In genomic region chr4:46374869-46375368, GRCm38 (mm10) we compare ENCODE assay signal across 8 mouse cellular contexts. TPM values are rescaled to one million over a fixed set of nuclear protein-coding genes. Genes with fewer than 3 reads are reported as not detected.
A peak's percentile ranks its signal among the peaks of the same experiment; 100 is the strongest.
DNase-seq lines count a peak whose midpoint lies in the region; ATAC-seq and TF ChIP-seq lines count a peak whose summit lies in the region.

No protein-coding gene starts in this region.

- H3K27me3 ChIP-seq in erythroblast, embryonic 14.5 days (ENCODE audit: control insufficient read depth), result peaks cover 30% of the 10 kb centered on the region
- H3K27me3 ChIP-seq in heart, embryonic 13.5 days (replicated peaks), result no peaks in the 10 kb centered on the region
- H3K27me3 ChIP-seq in kidney, postnatal 0 days (ENCODE audit: insufficient read depth, low read length), result no peaks in the 10 kb centered on the region
- H3K27me3 ChIP-seq in liver, adult 2 months (ENCODE audit: control insufficient read depth, insufficient read depth, low read length), result no peaks in the 10 kb centered on the region
- no peaks in the 10 kb centered on the region for H3K27me3 ChIP-seq in splenic B cell, adult 2 months (ENCODE audit: control insufficient read depth, insufficient read depth, low read length, poor library complexity, severe bottlenecking)

- peak overlapping the region; percentile 80 for H3K4me2 ChIP-seq in heart, embryonic 13.5 days
- peak overlapping the region; percentile 53 for H3K4me2 ChIP-seq in kidney, postnatal 0 days (ENCODE audit: low read length)

- no peak overlapping the region for H3K27ac ChIP-seq in heart, embryonic 13.5 days (replicated peaks)
- H3K27ac ChIP-seq in kidney, postnatal 0 days, result no peak overlapping the region
- H3K27ac ChIP-seq in liver, adult 2 months (replicated peaks; ENCODE audit: insufficient read depth, low read depth, low read length), result no peak overlapping the region

- no peaks in the 10 kb centered on the region for H3K9me3 ChIP-seq in erythroblast, embryonic 14.5 days (ENCODE audit: control insufficient read depth, low read length)
- H3K9me3 ChIP-seq in heart, embryonic 13.5 days, result no peaks in the 10 kb centered on the region
- no peaks in the 10 kb centered on the region for H3K9me3 ChIP-seq in kidney, postnatal 0 days (replicated peaks; ENCODE audit: low read length)

- peak; percentile 86 for TF ChIP-seq CTCF in brain, embryonic 14.5 days (IDR thresholded peaks at IDR 0.05; ENCODE audit: borderline replicate concordance, extremely low read depth, insufficient read depth, insufficient read length)
- peak; percentile 95 for TF ChIP-seq CTCF in kidney, postnatal 0 days (IDR thresholded peaks at IDR 0.05; ENCODE audit: low read depth)
- peak; percentile 89 for TF ChIP-seq CTCF in liver, adult 2 months (IDR thresholded peaks at IDR 0.05; ENCODE audit: low read depth, low read length)

- DNase-seq in CD4-positive helper T cell, adult 2 months (ENCODE audit: low read depth, low spot score), result peak; percentile 70
- peak; percentile 83 for DNase-seq in brain, embryonic 14.5 days (ENCODE audit: low read depth)
- peak; percentile 91 for DNase-seq in kidney, postnatal 0 days (ENCODE audit: low spot score)
- peak; percentile 89 for DNase-seq in liver, adult 2 months (ENCODE audit: extremely low read depth, low read depth, low spot score)
- DNase-seq in naive thymus-derived CD4-positive, alpha-beta T cell, adult 2 months (ENCODE audit: low read depth), result peak; percentile 80
- DNase-seq in splenic B cell, adult 2 months (ENCODE audit: low read depth, low spot score), result peak; percentile 83

- WGBS in heart, embryonic 13.5 days, result 15% methylated on average over 22 of the region's 22 CpGs
- WGBS in kidney, postnatal 0 days, result 28% methylated on average over 22 of the region's 22 CpGs
- WGBS in liver, adult 2 months, result 18% methylated on average over 22 of the region's 22 CpGs

- H3K4me1 ChIP-seq in erythroblast, embryonic 14.5 days (ENCODE audit: control insufficient read depth), result peaks cover 16% of the 10 kb centered on the region
- H3K4me1 ChIP-seq in heart, embryonic 13.5 days, result peaks cover 26% of the 10 kb centered on the region
- 0 out of 2 replicates have a peak, but pooled peaks cover 2% of the 10 kb centered on the region for H3K4me1 ChIP-seq in kidney, postnatal 0 days (replicated peaks; ENCODE audit: insufficient read depth, low read length)
- H3K4me1 ChIP-seq in liver, adult 2 months (ENCODE audit: control insufficient read depth, insufficient read depth, low read length), result peaks cover 2% of the 10 kb centered on the region; the same call in 1 of the 2 replicates

- TF ChIP-seq POLR2A in brain, embryonic 14.5 days (IDR thresholded peaks at IDR 0.05; ENCODE audit: borderline replicate concordance, extremely low read depth, insufficient read depth, insufficient read length, poor library complexity, severe bottlenecking), result no peak
- TF ChIP-seq POLR2A in liver, adult 2 months (IDR thresholded peaks at IDR 0.05; ENCODE audit: extremely low read depth, insufficient read depth, low read length), result no peak

- H3K79me2 ChIP-seq in liver, adult 2 months (ENCODE audit: control insufficient read depth, insufficient read depth, low read length), result no peaks in the 10 kb centered on the region

- ATAC-seq in heart, embryonic 13.5 days (ENCODE audit: extremely low read depth, insufficient number of reproducible peaks, low FRiP score, low TSS enrichment), result 0 out of 2 replicates have a peak, but pooled peaks have one; percentile 56
- peak; percentile 83 for ATAC-seq in kidney, postnatal 0 days (replicated peaks; ENCODE audit: low FRiP score, low read depth)

- H3K9ac ChIP-seq in heart, embryonic 13.5 days, result peak overlapping the region; percentile 74; the same call in 1 of the 2 replicates
- H3K9ac ChIP-seq in kidney, postnatal 0 days (ENCODE audit: low read depth, low read length), result no peak overlapping the region
- peak overlapping the region; percentile 8; the same call in 1 of the 2 replicates for H3K9ac ChIP-seq in liver, adult 2 months (ENCODE audit: low read depth, low read length)

- H3K4me3 ChIP-seq in erythroblast, embryonic 14.5 days (replicated peaks), result peak overlapping the region; percentile 46
- H3K4me3 ChIP-seq in heart, embryonic 13.5 days, result peak overlapping the region; percentile 51
- H3K4me3 ChIP-seq in kidney, postnatal 0 days (replicated peaks; ENCODE audit: low read depth, low read length), result peak overlapping the region; percentile 22
- H3K4me3 ChIP-seq in liver, adult 2 months (ENCODE audit: insufficient read depth, low read depth, low read length), result peak overlapping the region; percentile 40

- peaks cover 64% of the 10 kb centered on the region for H3K36me3 ChIP-seq in erythroblast, embryonic 14.5 days (ENCODE audit: control insufficient read depth)
- peaks cover 42% of the 10 kb centered on the region for H3K36me3 ChIP-seq in heart, embryonic 13.5 days
- peaks cover 17% of the 10 kb centered on the region; the same call in 1 of the 2 replicates for H3K36me3 ChIP-seq in kidney, postnatal 0 days (ENCODE audit: insufficient read depth, low read length)
- H3K36me3 ChIP-seq in liver, adult 2 months (ENCODE audit: control insufficient read depth, insufficient read depth, low read length), result peaks cover 10% of the 10 kb centered on the region
- H3K36me3 ChIP-seq in splenic B cell, adult 2 months (ENCODE audit: control insufficient read depth, insufficient read depth, low read length, poor library complexity, severe bottlenecking), result peaks cover 7% of the 10 kb centered on the region

RNA-seq across cellular contexts. Expression of gene Trmo, which starts 14.3 kb away (rescaled TPM):
- 8.1 and 9.8 TPM in 2 replicates for polyA plus RNA-seq in brain, embryonic 14.5 days (2012; rRNA removed)
- 1.7 and 2.3 TPM in 2 replicates for polyA plus RNA-seq in erythroblast, embryonic 14.5 days (2012)
- 7.1 and 9.4 TPM in 2 replicates for polyA plus RNA-seq in heart, embryonic 13.5 days (2015; fragmentation: Nextera tagmentation; extraction: Ambion mirVana)
- 9.6 and 10.1 TPM in 2 replicates for polyA plus RNA-seq in kidney, postnatal 0 days (2015; fragmentation: Nextera tagmentation; extraction: Ambion mirVana)
- 4.0 and 4.6 TPM in 2 replicates for total RNA-seq in liver, adult 2 months (2014; rRNA removed)
- 3.3 and 4.5 TPM in 2 replicates for polyA plus RNA-seq in liver, adult 2 months (2012; rRNA removed)

RNA-seq across cellular contexts. Expression of gene Foxe1, which starts 31.5 kb away (rescaled TPM):
- 0.03 TPM in 1 of 2 replicates, not detected in the other for polyA plus RNA-seq in brain, embryonic 14.5 days (2012; rRNA removed)
- polyA plus RNA-seq in erythroblast, embryonic 14.5 days (2012), result not detected in 2 replicates
- polyA plus RNA-seq in heart, embryonic 13.5 days (2015; fragmentation: Nextera tagmentation; extraction: Ambion mirVana), result not detected in 2 replicates
- not detected in 2 replicates for polyA plus RNA-seq in kidney, postnatal 0 days (2015; fragmentation: Nextera tagmentation; extraction: Ambion mirVana)
- not detected in 2 replicates for total RNA-seq in liver, adult 2 months (2014; rRNA removed)
- 0.04 TPM in 1 of 2 replicates, not detected in the other for polyA plus RNA-seq in liver, adult 2 months (2012; rRNA removed)

RNA-seq across cellular contexts. Expression of gene Hemgn, which starts 38.4 kb away (rescaled TPM):
- polyA plus RNA-seq in brain, embryonic 14.5 days (2012; rRNA removed), result 0.08 and 0.30 TPM in 2 replicates
- 36.9 and 40.4 TPM in 2 replicates for polyA plus RNA-seq in erythroblast, embryonic 14.5 days (2012)
- polyA plus RNA-seq in heart, embryonic 13.5 days (2015; fragmentation: Nextera tagmentation; extraction: Ambion mirVana), result 3.1 and 12.6 TPM in 2 replicates
- 0.11 and 0.15 TPM in 2 replicates for polyA plus RNA-seq in kidney, postnatal 0 days (2015; fragmentation: Nextera tagmentation; extraction: Ambion mirVana)
- not detected in 2 replicates for total RNA-seq in liver, adult 2 months (2014; rRNA removed)
- polyA plus RNA-seq in liver, adult 2 months (2012; rRNA removed), result not detected in 2 replicates
